Mouse (Mus musculus) midbrain, embryonic 13.5 days (tissue): ENCODE measurements around the gene Piwil1. TPM values are rescaled to one million over a fixed set of nuclear protein-coding genes. Genes with fewer than 3 reads are reported as not detected.

Source experiments
- ATAC-seq: fragments of 200-750 bp; cut with Nextera tagmentation; 2 replicates; pipeline ENCODE4 v1.8.0; 2017; ENCODE audit warnings: mild to moderate bottlenecking, moderate TSS enrichment, moderate library complexity
- H3K27ac ChIP-seq: fragments of 300-500 bp; sonication (generic); 2 replicates; pipeline ENCODE4 v1.5.1; 2015; ENCODE audit warnings: inconsistent platforms, mild to moderate bottlenecking, moderate library complexity
- H3K27me3 ChIP-seq: fragments of 300-500 bp; sonication (generic); 2 replicates; pipeline ENCODE4 v1.6.1; 2015; ENCODE audit warnings: mild to moderate bottlenecking, inconsistent platforms
- H3K36me3 ChIP-seq: fragments of 300-500 bp; sonication (generic); 2 replicates; pipeline ENCODE4 v1.6.1; 2015; ENCODE audit warnings: mild to moderate bottlenecking, inconsistent platforms
- H3K4me1 ChIP-seq: fragments of 300-500 bp; sonication (generic); replicated peaks from 2 replicates; pipeline ENCODE4 v1.6.1; 2015; ENCODE audit warnings: inconsistent platforms
- H3K4me2 ChIP-seq: fragments of 300-500 bp; sonication (generic); replicated peaks from 2 replicates; pipeline ENCODE4 v1.6.1; 2015; ENCODE audit warnings: moderate library complexity, mild to moderate bottlenecking, inconsistent platforms
- H3K4me3 ChIP-seq: fragments of 300-500 bp; sonication (generic); replicated peaks from 2 replicates; pipeline ENCODE4 v1.5.1; 2015; ENCODE audit warnings: mild to moderate bottlenecking, inconsistent platforms
- H3K9ac ChIP-seq: fragments of 300-500 bp; sonication (generic); replicated peaks from 2 replicates; pipeline ENCODE4 v1.6.1; 2015; ENCODE audit warnings: mild to moderate bottlenecking, inconsistent platforms
- H3K9me3 ChIP-seq: fragments of 300-500 bp; sonication (generic); 2 replicates; pipeline ENCODE4 v1.6.1; 2016; ENCODE audit warnings: mild to moderate bottlenecking, inconsistent platforms
- WGBS: fragments of 180-500 bp; shearing (Covaris S2); methylation state at CpG from one replicate; pipeline ENCODE4 v1.1.7; 2015; 5-methylcytosine and 5-hydroxymethylcytosine counted together
- polyA plus RNA-seq: library from polyadenylated mRNA; unstranded; fragments of >200 nt; fragmentation: Nextera tagmentation; extraction: Ambion mirVana; gene quantifications from 2 replicates; pipeline ENCODE4 v1.2.1, GENCODE M21; 2015

Gene Piwil1
- polyA plus RNA-seq, 1 experiment from 2014 or later, result 0.27 TPM

DNA sequence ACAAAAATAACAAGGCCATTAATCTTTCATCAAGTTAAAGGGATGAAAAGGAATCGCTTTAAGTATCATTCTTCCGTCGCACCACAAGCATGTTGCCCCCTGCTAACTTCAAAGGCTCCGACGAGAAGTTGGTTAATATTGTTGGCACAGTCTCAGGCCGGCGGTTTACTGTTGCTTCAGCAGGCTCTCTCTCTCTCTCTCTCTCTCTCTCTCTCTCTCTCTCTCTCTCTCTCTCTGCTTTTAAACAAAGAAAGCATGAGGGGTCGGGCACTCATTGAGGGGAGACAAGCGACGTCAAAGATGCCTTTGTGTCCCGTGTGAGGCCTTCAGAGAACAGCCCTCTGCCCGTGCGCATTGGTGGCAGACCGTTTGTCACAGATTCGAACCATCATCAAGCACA, 17.7 kb upstream of the Piwil1 start:
- peak; percentile 62 for ATAC-seq
- Histone ChIP-seq H3K27ac (no peak overlapping the region), H3K36me3 (0 out of 2 replicates have a peak, but pooled peaks cover 2% of the 10 kb centered on the region), H3K9me3 (peaks cover 18% of the 10 kb centered on the region), H3K27me3 (peaks cover 9% of the 10 kb centered on the region; the same call in 1 of the 2 replicates), H3K4me2 (peak overlapping the region; percentile 37), H3K4me3 (no peak overlapping the region), H3K9ac (no peak overlapping the region), H3K4me1 (peaks cover 14% of the 10 kb centered on the region)
- WGBS, result 3% methylated on average over 15 of the region's 15 CpGs

GRCm38 (mm10) chr5:128687139-128687538, 15.2 kb upstream of the Piwil1 start:
- H3K27me3 ChIP-seq, result peaks cover 9% of the 10 kb centered on the region; the same call in 1 of the 2 replicates
- no peak for ATAC-seq
- no peak overlapping the region for H3K4me2 ChIP-seq
- WGBS, result 90% methylated on average over 5 of the region's 5 CpGs
- H3K9me3 ChIP-seq, result peaks cover 18% of the 10 kb centered on the region
- no peak overlapping the region for H3K27ac ChIP-seq
- peaks cover 14% of the 10 kb centered on the region for H3K4me1 ChIP-seq
- no peak overlapping the region for H3K4me3 ChIP-seq
- H3K9ac ChIP-seq, result no peak overlapping the region
- H3K36me3 ChIP-seq, result 0 out of 2 replicates have a peak, but pooled peaks cover 2% of the 10 kb centered on the region

DNA sequence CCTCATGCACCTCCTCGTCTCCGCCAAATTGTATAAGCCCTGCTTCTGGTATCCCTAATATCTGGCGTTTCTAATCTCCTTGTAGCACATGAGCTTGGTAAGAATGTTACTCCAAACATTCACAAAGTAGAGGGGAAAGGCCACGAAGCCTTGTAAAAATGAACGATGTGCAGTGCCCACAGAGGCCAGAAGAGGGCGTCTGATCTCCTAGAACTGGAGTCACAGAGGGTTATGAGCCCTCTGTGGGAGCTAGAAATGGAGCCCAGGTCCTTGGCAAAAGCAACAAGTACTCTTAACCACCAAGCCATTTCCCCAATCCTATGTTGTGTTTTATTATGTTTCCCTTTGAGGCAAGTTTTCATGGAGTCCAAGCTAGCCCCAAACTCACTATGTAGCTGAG, 8.2 kb upstream of the Piwil1 start:
- ATAC-seq, result no peak
- WGBS, result 70% methylated on average over 6 of the region's 6 CpGs
- H3K4me2 ChIP-seq, result no peak overlapping the region
- no peaks in the 10 kb centered on the region for H3K9me3 ChIP-seq
- no peaks in the 10 kb centered on the region for H3K36me3 ChIP-seq
- H3K9ac ChIP-seq, result no peak overlapping the region
- peaks cover 20% of the 10 kb centered on the region; the same call in 1 of the 2 replicates for H3K27me3 ChIP-seq
- peaks cover 5% of the 10 kb centered on the region; the same call in 1 of the 2 replicates for H3K4me1 ChIP-seq
- no peak overlapping the region for H3K4me3 ChIP-seq
- no peak overlapping the region for H3K27ac ChIP-seq

DNA sequence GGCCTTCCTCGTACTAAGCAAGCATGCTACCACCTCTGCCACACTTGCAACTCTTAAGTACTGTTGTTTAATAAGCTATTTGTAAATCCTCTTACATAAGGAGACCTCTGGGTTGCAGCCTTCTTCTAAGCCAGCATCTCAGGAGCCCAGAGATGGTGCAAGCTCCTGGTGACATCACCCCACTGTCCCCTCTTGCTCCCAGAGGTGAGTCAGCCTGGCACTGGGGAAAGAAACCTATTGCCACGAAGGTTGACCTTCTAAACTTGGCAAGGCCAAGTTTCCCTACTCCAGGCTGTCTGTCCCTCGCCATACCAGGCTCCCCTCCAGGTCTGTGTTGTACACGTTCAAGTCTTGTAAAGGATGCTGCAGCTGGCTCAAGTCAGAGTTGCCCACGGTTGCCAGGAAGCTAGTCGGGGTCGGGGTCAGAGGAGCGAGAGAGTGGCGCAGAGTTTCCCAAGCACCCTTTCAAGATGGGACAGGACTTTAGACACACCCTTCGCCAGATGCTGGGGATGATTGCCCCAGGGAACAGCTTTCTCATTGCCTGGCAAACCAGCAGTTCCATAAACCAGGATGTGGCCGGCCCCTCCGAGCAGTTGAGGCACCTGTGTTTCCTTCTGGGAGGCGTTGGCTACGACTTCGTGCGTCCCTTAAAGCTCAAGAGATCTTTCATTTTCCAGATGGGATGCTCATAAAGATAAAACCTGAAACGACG, 7.6 kb upstream of the Piwil1 start:
- no peak overlapping the region for H3K4me3 ChIP-seq
- no peak overlapping the region for H3K27ac ChIP-seq
- peaks cover 5% of the 10 kb centered on the region; the same call in 1 of the 2 replicates for H3K4me1 ChIP-seq
- ATAC-seq, result no peak
- no peaks in the 10 kb centered on the region for H3K36me3 ChIP-seq
- H3K9ac ChIP-seq, result no peak overlapping the region
- H3K9me3 ChIP-seq, result no peaks in the 10 kb centered on the region
- 85% methylated on average over 18 of the region's 18 CpGs for WGBS
- peaks cover 24% of the 10 kb centered on the region; the same call in 1 of the 2 replicates for H3K27me3 ChIP-seq
- H3K4me2 ChIP-seq, result no peak overlapping the region

DNA sequence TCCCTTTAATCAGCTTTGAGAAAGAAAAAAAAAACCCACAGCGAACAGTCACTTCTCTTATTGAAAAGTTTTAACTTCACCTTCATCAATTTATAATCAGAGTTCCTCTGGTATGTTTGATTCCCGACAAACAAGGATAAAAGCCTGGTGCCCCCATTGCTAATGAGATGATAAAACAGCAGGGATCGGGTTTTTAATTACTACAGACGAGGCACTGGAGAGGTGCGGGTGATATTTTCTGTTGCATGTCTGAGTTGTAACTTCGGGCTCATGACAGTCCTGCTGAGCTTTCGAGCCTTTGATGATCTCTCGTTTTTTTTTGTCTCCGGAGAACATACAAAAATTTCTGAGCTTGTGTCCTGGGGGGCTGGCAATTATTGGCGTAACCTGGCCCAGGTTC, 5.5 kb upstream of the Piwil1 start:
- peak overlapping the region; percentile 27 for H3K4me2 ChIP-seq
- ATAC-seq, result no peak

GRCm38 (mm10) chr5:128700716-128701115, 1.6 kb upstream of the Piwil1 start:
- peaks cover 20% of the 10 kb centered on the region for H3K27me3 ChIP-seq
- ATAC-seq, result no peak
- no peak overlapping the region for H3K4me3 ChIP-seq
- H3K27ac ChIP-seq, result no peak overlapping the region
- no peaks in the 10 kb centered on the region for H3K9me3 ChIP-seq
- peaks cover 19% of the 10 kb centered on the region for H3K4me1 ChIP-seq
- 74% methylated on average over 11 of the region's 11 CpGs for WGBS
- H3K9ac ChIP-seq, result no peak overlapping the region
- H3K4me2 ChIP-seq, result no peak overlapping the region
- H3K36me3 ChIP-seq, result no peaks in the 10 kb centered on the region

More for the DNA sequence above, 5.5 kb upstream of the Piwil1 start:
- Histone ChIP-seq H3K4me1 (peaks cover 5% of the 10 kb centered on the region; the same call in 1 of the 2 replicates), H3K9ac (no peak overlapping the region), H3K27me3 (peaks cover 24% of the 10 kb centered on the region; the same call in 1 of the 2 replicates), H3K27ac (no peak overlapping the region), H3K4me3 (no peak overlapping the region), H3K9me3 (no peaks in the 10 kb centered on the region), H3K36me3 (no peaks in the 10 kb centered on the region)
- WGBS, result 32% methylated on average over 10 of the region's 10 CpGs

- Histone ChIP-seq H3K36me3 (no peaks in the 10 kb centered on the region), H3K9ac (no peak overlapping the region), H3K4me1 (peaks cover 14% of the 10 kb centered on the region), H3K27ac (no peak overlapping the region; the same call in 1 of the 2 replicates), H3K27me3 (peaks cover 7% of the 10 kb centered on the region), H3K4me3 (no peak overlapping the region), H3K4me2 (peak overlapping the region; percentile 26), H3K9me3 (no peaks in the 10 kb centered on the region; the same call in 1 of the 2 replicates)
- 8% methylated on average over 10 of the region's 10 CpGs for WGBS
- ATAC-seq, result peak; percentile 59; the same call in 1 of the 2 replicates
Measured at GRCm38 (mm10) chr5:128703688-128704087, 1.4 kb downstream of the Piwil1 start.

GRCm38 (mm10) chr5:128704134-128704904, 2.0 kb downstream of the Piwil1 start:
- ATAC-seq, result peak; percentile 94
- peaks cover 14% of the 10 kb centered on the region for H3K4me1 ChIP-seq
- no peaks in the 10 kb centered on the region for H3K36me3 ChIP-seq
- no peak overlapping the region; the same call in 1 of the 2 replicates for H3K9ac ChIP-seq
- peak overlapping the region; percentile 42; the same call in 1 of the 2 replicates for H3K27ac ChIP-seq
- 33% methylated on average over 19 of the region's 19 CpGs for WGBS
- H3K27me3 ChIP-seq, result peaks cover 6% of the 10 kb centered on the region
- peak overlapping the region; percentile 26 for H3K4me2 ChIP-seq
- no peaks in the 10 kb centered on the region; the same call in 1 of the 2 replicates for H3K9me3 ChIP-seq
- H3K4me3 ChIP-seq, result no peak overlapping the region

- no peak overlapping the region for H3K4me3 ChIP-seq
- H3K27me3 ChIP-seq, result peaks cover 4% of the 10 kb centered on the region
- H3K9me3 ChIP-seq, result no peaks in the 10 kb centered on the region; the same call in 1 of the 2 replicates
- no peak overlapping the region for H3K9ac ChIP-seq
- H3K4me2 ChIP-seq, result no peak overlapping the region
- no peak overlapping the region for H3K27ac ChIP-seq
- H3K4me1 ChIP-seq, result peaks cover 21% of the 10 kb centered on the region
- no peaks in the 10 kb centered on the region for H3K36me3 ChIP-seq
- no peak for ATAC-seq
- 96% methylated on average over 1 of the region's 1 CpGs for WGBS
Measured at GRCm38 (mm10) chr5:128706467-128706866, 4.1 kb downstream of the Piwil1 start.

- no peak overlapping the region for H3K4me3 ChIP-seq
- H3K4me1 ChIP-seq, result peaks cover 21% of the 10 kb centered on the region
- no peak overlapping the region for H3K9ac ChIP-seq
- WGBS, result 93% methylated on average over 11 of the region's 11 CpGs
- H3K36me3 ChIP-seq, result no peaks in the 10 kb centered on the region
- no peak for ATAC-seq
- no peaks in the 10 kb centered on the region; the same call in 1 of the 2 replicates for H3K9me3 ChIP-seq
- H3K4me2 ChIP-seq, result no peak overlapping the region
- H3K27me3 ChIP-seq, result peaks cover 2% of the 10 kb centered on the region
- no peak overlapping the region for H3K27ac ChIP-seq
Measured at GRCm38 (mm10) chr5:128707271-128707670, 4.9 kb downstream of the Piwil1 start.

GRCm38 (mm10) chr5:128708929-128709328, 6.6 kb downstream of the Piwil1 start:
- no peaks in the 10 kb centered on the region for H3K36me3 ChIP-seq
- H3K27ac ChIP-seq, result no peak overlapping the region
- no peak for ATAC-seq

GRCm38 (mm10) chr5:128710596-128710995, 8.3 kb downstream of the Piwil1 start:
- Histone ChIP-seq H3K9me3 (no peaks in the 10 kb centered on the region; the same call in 1 of the 2 replicates), H3K4me3 (no peak overlapping the region), H3K36me3 (no peaks in the 10 kb centered on the region), H3K9ac (no peak overlapping the region), H3K27me3 (no peaks in the 10 kb centered on the region; the same call in 1 of the 2 replicates), H3K27ac (no peak overlapping the region), H3K4me2 (no peak overlapping the region), H3K4me1 (0 out of 2 replicates have a peak, but pooled peaks cover 11% of the 10 kb centered on the region)
- ATAC-seq, result no peak
- WGBS, result 25% methylated on average over 8 of the region's 8 CpGs

More at GRCm38 (mm10) chr5:128708929-128709328, 6.6 kb downstream of the Piwil1 start:
- no peak overlapping the region for H3K4me2 ChIP-seq
- no peak overlapping the region for H3K9ac ChIP-seq
- no peaks in the 10 kb centered on the region; the same call in 1 of the 2 replicates for H3K9me3 ChIP-seq
- peaks cover 12% of the 10 kb centered on the region for H3K4me1 ChIP-seq
- no peak overlapping the region for H3K4me3 ChIP-seq
- WGBS, result 71% methylated on average over 5 of the region's 5 CpGs
- no peaks in the 10 kb centered on the region; the same call in 1 of the 2 replicates for H3K27me3 ChIP-seq
